Mouse (Mus musculus): ENCODE results near the gene Prr5l. TPM values are rescaled to one million over a fixed set of nuclear protein-coding genes. Genes with fewer than 3 reads are reported as not detected.

Prr5l gene
- polyA plus RNA-seq, 1 experiment = 0.06 TPM

- no peak for TF ChIP-seq TCF12 (IDR thresholded peaks at IDR 0.05; ENCODE audit: insufficient read depth, poor library complexity, severe bottlenecking)
- TF ChIP-seq CEBPB (IDR thresholded peaks at IDR 0.05; ENCODE audit: insufficient read depth, poor library complexity, severe bottlenecking) = no peak
- no peak for TF ChIP-seq MYOG (IDR thresholded peaks at IDR 0.05; ENCODE audit: control insufficient read depth in 1 of 3, insufficient read depth in 1 of 3, insufficient read length in 2 of 3, low read depth in 2 of 3)
- TF ChIP-seq POLR2A (IDR thresholded peaks at IDR 0.05; ENCODE audit: insufficient read length, low read depth) = no peak
- TF ChIP-seq POLR2AphosphoS2 (IDR thresholded peaks at IDR 0.05; ENCODE audit: insufficient read length, low read depth) = no peak
- TF ChIP-seq E2F4 (IDR thresholded peaks at IDR 0.05; ENCODE audit: insufficient read depth) = no peak
- no peak for TF ChIP-seq SRF (IDR thresholded peaks at IDR 0.05; ENCODE audit: control insufficient read depth, insufficient read length, low read depth)
- TF ChIP-seq TCF3 (IDR thresholded peaks at IDR 0.05; ENCODE audit: insufficient read length, low read depth) = no peak
- no peaks in the 10 kb centered on the region for H3K36me3 ChIP-seq (ENCODE audit: control insufficient read depth, insufficient read depth)
- no peak overlapping the region for H3K4me3 ChIP-seq
- H3K79me2 ChIP-seq (ENCODE audit: control insufficient read depth, insufficient read depth) = no peaks in the 10 kb centered on the region
- no peaks in the 10 kb centered on the region for H3K27me3 ChIP-seq (ENCODE audit: control insufficient read depth, insufficient read depth, insufficient read length)
- no peak overlapping the region for H3K4me2 ChIP-seq (ENCODE audit: low read depth)
- no peak overlapping the region for H3ac ChIP-seq (ENCODE audit: control insufficient read depth, insufficient read length)
Observed at GRCm38 (mm10) chr2:101733564-101733963, 149.3 kb downstream of the Prr5l start.

GRCm38 (mm10) chr2:101732777-101733210 lies 150.0 kb downstream of the Prr5l start:
- no peak for TF ChIP-seq MYOG (IDR thresholded peaks at IDR 0.05; ENCODE audit: control insufficient read depth in 1 of 3, insufficient read depth in 1 of 3, insufficient read length in 2 of 3, low read depth in 2 of 3)
- no peak for TF ChIP-seq REST (IDR thresholded peaks at IDR 0.05; ENCODE audit: insufficient read depth, insufficient read length)
- TF ChIP-seq USF1 (IDR thresholded peaks at IDR 0.05; ENCODE audit: low read depth) = no peak
- TF ChIP-seq POLR2A (IDR thresholded peaks at IDR 0.05; ENCODE audit: insufficient read length, low read depth) = no peak
- TF ChIP-seq POLR2AphosphoS2 (IDR thresholded peaks at IDR 0.05; ENCODE audit: insufficient read length, low read depth) = no peak
- TF ChIP-seq SRF (IDR thresholded peaks at IDR 0.05; ENCODE audit: control insufficient read depth, insufficient read length, low read depth) = no peak
- TF ChIP-seq TCF3 (IDR thresholded peaks at IDR 0.05; ENCODE audit: insufficient read length, low read depth) = no peak
- TF ChIP-seq E2F4 (IDR thresholded peaks at IDR 0.05; ENCODE audit: insufficient read depth) = no peak
- TF ChIP-seq MYOD1 (IDR thresholded peaks at IDR 0.05; ENCODE audit: control insufficient read depth in 1 of 3, insufficient read length in 2 of 3, low read depth in 2 of 3) = no peak
- TF ChIP-seq MAX (IDR thresholded peaks at IDR 0.05; ENCODE audit: low read depth) = no peak
- TF ChIP-seq CEBPB (IDR thresholded peaks at IDR 0.05; ENCODE audit: insufficient read depth, poor library complexity, severe bottlenecking) = no peak
- TF ChIP-seq TCF12 (IDR thresholded peaks at IDR 0.05; ENCODE audit: insufficient read depth, poor library complexity, severe bottlenecking) = no peak
- no peaks in the 10 kb centered on the region for H3K36me3 ChIP-seq (ENCODE audit: control insufficient read depth, insufficient read depth)

GRCm38 (mm10) chr2:101730972-101731371 lies 151.9 kb downstream of the Prr5l start:
- Histone ChIP-seq H3K4me3 (no peak overlapping the region), H3K36me3 (ENCODE audit: control insufficient read depth, insufficient read depth) (no peaks in the 10 kb centered on the region), H3ac (ENCODE audit: control insufficient read depth, insufficient read length) (no peak overlapping the region), H3K79me2 (ENCODE audit: control insufficient read depth, insufficient read depth) (no peaks in the 10 kb centered on the region), H3K27me3 (ENCODE audit: control insufficient read depth, insufficient read depth, insufficient read length) (no peaks in the 10 kb centered on the region), H3K4me2 (ENCODE audit: low read depth) (no peak overlapping the region)
- TF ChIP-seq E2F4 (IDR thresholded peaks at IDR 0.05; ENCODE audit: insufficient read depth) (no peak), CEBPB (IDR thresholded peaks at IDR 0.05; ENCODE audit: insufficient read depth, poor library complexity, severe bottlenecking) (no peak), SRF (IDR thresholded peaks at IDR 0.05; ENCODE audit: control insufficient read depth, insufficient read length, low read depth) (no peak)

More at GRCm38 (mm10) chr2:101732777-101733210, 150.0 kb downstream of the Prr5l start:
- H3K79me2 ChIP-seq (ENCODE audit: control insufficient read depth, insufficient read depth) = no peaks in the 10 kb centered on the region
- H3K4me2 ChIP-seq (ENCODE audit: low read depth) = no peak overlapping the region
- H3K4me3 ChIP-seq = no peak overlapping the region
- no peak overlapping the region for H3ac ChIP-seq (ENCODE audit: control insufficient read depth, insufficient read length)
- H3K27me3 ChIP-seq (ENCODE audit: control insufficient read depth, insufficient read depth, insufficient read length) = no peaks in the 10 kb centered on the region

- no peaks in the 10 kb centered on the region for H3K79me2 ChIP-seq (ENCODE audit: control insufficient read depth, insufficient read depth)
- TF ChIP-seq MYOD1 (IDR thresholded peaks at IDR 0.05; ENCODE audit: control insufficient read depth in 1 of 3, insufficient read length in 2 of 3, low read depth in 2 of 3) (peak in 1 of 3 experiments; percentile 11), POLR2AphosphoS2 (IDR thresholded peaks at IDR 0.05; ENCODE audit: insufficient read length, low read depth) (no peak), MYOG (IDR thresholded peaks at IDR 0.05; ENCODE audit: control insufficient read depth in 1 of 3, insufficient read depth in 1 of 3, insufficient read length in 2 of 3, low read depth in 2 of 3) (peak in 1 of 3 experiments; percentile 25)
- H3K4me3 ChIP-seq = no peak overlapping the region
- no peaks in the 10 kb centered on the region for H3K36me3 ChIP-seq (ENCODE audit: control insufficient read depth, insufficient read depth)
- H3K4me2 ChIP-seq (ENCODE audit: low read depth) = no peak overlapping the region
- no peak overlapping the region for H3ac ChIP-seq (ENCODE audit: control insufficient read depth, insufficient read length)
- H3K27me3 ChIP-seq (ENCODE audit: control insufficient read depth, insufficient read depth, insufficient read length) = no peaks in the 10 kb centered on the region
Observed at GRCm38 (mm10) chr2:101729472-101729871, 153.4 kb downstream of the Prr5l start.

- Histone ChIP-seq H3K4me3 (no peak overlapping the region), H3ac (ENCODE audit: control insufficient read depth, insufficient read length) (no peak overlapping the region), H3K79me2 (ENCODE audit: control insufficient read depth, insufficient read depth) (no peaks in the 10 kb centered on the region), H3K36me3 (ENCODE audit: control insufficient read depth, insufficient read depth) (no peaks in the 10 kb centered on the region), H3K4me2 (ENCODE audit: low read depth) (no peak overlapping the region), H3K27me3 (ENCODE audit: control insufficient read depth, insufficient read depth, insufficient read length) (no peaks in the 10 kb centered on the region)
- TF ChIP-seq REST (IDR thresholded peaks at IDR 0.05; ENCODE audit: insufficient read depth, insufficient read length) (no peak), MAX (IDR thresholded peaks at IDR 0.05; ENCODE audit: low read depth) (no peak), POLR2A (IDR thresholded peaks at IDR 0.05; ENCODE audit: insufficient read length, low read depth) (no peak), MYOG (IDR thresholded peaks at IDR 0.05; ENCODE audit: control insufficient read depth in 1 of 3, insufficient read depth in 1 of 3, insufficient read length in 2 of 3, low read depth in 2 of 3) (no peak), TCF3 (IDR thresholded peaks at IDR 0.05; ENCODE audit: insufficient read length, low read depth) (no peak), CEBPB (IDR thresholded peaks at IDR 0.05; ENCODE audit: insufficient read depth, poor library complexity, severe bottlenecking) (no peak), TCF12 (IDR thresholded peaks at IDR 0.05; ENCODE audit: insufficient read depth, poor library complexity, severe bottlenecking) (no peak), MYOD1 (IDR thresholded peaks at IDR 0.05; ENCODE audit: control insufficient read depth in 1 of 3, insufficient read length in 2 of 3, low read depth in 2 of 3) (no peak), POLR2AphosphoS2 (IDR thresholded peaks at IDR 0.05; ENCODE audit: insufficient read length, low read depth) (no peak), USF1 (IDR thresholded peaks at IDR 0.05; ENCODE audit: low read depth) (no peak), SRF (IDR thresholded peaks at IDR 0.05; ENCODE audit: control insufficient read depth, insufficient read length, low read depth) (no peak), E2F4 (IDR thresholded peaks at IDR 0.05; ENCODE audit: insufficient read depth) (no peak)
Observed at GRCm38 (mm10) chr2:101727787-101728186, 155.0 kb downstream of the Prr5l start.
